Mouse (Mus musculus): Measurements from ENCODE around the gene Mbd5.

Mbd5 gene

GRCm38 (mm10) chr2:48948841-48949584 is at the start of gene Mbd5:
Gene Mbd5, plus strand, starts transcription at chr2:48949508.
- peak; percentile 99 for DNase-seq (ENCODE audit: low read depth, low spot score)

GRCm38 (mm10) chr2:48908866-48909265 is 40.4 kb upstream of the Mbd5 start:
- DNase-seq (ENCODE audit: low read depth, low spot score) = peak; percentile 51

GRCm38 (mm10) chr2:48914185-48914584 is 35.1 kb upstream of the Mbd5 start:
- no peak for DNase-seq (ENCODE audit: low read depth, low spot score)

GRCm38 (mm10) chr2:48915832-48916231 is 33.5 kb upstream of the Mbd5 start:
- no peak for DNase-seq (ENCODE audit: low read depth, low spot score)

DNA sequence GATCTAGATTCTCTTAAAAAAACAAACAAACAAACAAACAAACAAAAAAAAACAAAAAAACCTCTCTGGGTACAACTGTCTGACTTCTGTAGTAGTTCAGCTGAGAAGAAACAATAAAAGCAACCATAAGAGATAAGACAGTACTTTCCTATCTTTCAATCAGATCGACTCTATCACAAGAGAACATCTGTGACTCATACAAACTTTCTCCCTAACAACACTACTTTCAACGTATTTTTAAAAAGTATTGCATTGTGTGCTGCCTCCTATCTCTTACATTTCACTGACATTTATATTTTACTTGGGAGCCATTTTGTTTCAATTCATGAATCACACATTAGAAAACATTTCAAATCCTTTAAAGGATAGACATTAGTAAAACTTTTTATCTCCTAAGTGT is 14.2 kb upstream of the Mbd5 start:
- no peak for DNase-seq (ENCODE audit: low read depth, low spot score)

DNA sequence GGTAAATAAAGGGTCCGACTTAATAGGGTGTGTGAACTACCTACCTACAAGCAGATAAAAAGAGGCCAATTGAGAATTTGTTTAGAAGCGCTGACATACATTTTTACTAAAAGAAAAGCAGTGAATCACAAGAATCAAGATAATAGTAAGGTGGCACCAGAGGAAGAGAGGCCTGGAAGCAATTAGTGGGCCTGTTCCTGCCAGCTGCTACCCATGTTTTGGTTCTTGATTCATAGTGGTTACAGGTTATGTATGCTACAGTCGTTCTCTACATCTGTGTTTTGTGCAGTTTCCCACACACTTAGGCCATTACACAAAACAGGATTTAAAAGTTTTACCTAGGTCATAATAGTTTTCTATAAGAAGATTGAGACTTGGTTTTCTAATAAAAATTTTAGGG is 1.5 kb upstream of the Mbd5 start:
- DNase-seq (ENCODE audit: low read depth, low spot score) = peak; percentile 40

GRCm38 (mm10) chr2:48949743-48950251 is 489 bp downstream of the Mbd5 start:
- no peak for DNase-seq (ENCODE audit: low read depth, low spot score)

DNA sequence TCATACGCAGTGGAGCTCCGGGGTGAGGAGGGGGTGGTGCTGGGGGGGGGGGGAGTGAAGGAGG is 776 bp downstream of the Mbd5 start, which contains the start of gene Orc4:
Gene Orc4 (minus strand): TSS at position 26 of the 64 bp plus-strand sequence.
- no peak for DNase-seq (ENCODE audit: low read depth, low spot score)

DNA sequence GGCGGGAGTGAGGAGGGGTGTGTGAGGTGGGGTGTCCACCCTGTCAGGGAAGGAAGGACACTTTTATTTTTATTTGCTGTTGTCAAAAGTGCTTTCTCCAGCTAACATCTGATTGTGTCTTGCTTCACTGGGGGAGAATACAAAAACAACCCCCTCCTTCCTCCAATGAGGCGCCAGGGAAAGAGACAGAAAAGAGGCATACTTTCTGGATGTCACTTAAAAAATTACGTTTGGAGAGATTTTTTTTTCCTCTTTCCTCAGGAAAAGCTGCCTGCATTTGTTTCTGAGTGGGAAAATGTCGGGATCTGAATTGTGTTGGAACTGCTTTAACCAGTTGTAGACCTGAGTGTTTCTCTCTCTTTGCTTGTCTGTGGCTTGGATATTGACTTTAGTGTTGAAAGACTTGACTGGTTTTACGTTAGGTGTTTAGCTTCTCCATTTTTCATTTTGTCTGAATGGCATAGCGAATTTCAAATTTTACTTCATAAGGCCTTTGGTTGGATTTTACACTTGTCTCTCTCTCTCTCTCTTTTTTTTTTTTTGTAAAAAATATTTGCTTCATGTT is 1.1 kb downstream of the Mbd5 start:
- DNase-seq (ENCODE audit: low read depth, low spot score) = peak; percentile 56

DNA sequence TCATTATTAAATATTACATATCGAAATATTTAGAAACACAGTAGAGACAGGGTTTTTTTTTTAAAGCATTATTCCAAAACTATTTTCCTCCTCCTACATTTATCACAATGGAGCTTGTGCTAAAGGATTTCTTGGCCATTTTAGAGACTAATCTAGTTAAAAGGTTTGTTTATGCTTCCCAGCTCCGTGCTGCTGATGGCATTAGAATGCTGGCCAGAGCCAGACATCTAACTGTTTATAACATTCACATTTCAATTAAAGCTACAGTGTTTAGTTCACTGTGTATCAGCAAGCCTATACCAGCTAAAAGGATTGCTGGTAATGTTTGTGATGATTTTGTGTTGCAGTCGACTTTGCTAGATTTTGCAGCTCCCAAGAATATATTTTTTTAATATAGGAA is 7.3 kb downstream of the Mbd5 start:
- no peak for DNase-seq (ENCODE audit: low read depth, low spot score)

GRCm38 (mm10) chr2:48978920-48979319 is 29.6 kb downstream of the Mbd5 start:
- DNase-seq (ENCODE audit: low read depth, low spot score) = no peak

DNA sequence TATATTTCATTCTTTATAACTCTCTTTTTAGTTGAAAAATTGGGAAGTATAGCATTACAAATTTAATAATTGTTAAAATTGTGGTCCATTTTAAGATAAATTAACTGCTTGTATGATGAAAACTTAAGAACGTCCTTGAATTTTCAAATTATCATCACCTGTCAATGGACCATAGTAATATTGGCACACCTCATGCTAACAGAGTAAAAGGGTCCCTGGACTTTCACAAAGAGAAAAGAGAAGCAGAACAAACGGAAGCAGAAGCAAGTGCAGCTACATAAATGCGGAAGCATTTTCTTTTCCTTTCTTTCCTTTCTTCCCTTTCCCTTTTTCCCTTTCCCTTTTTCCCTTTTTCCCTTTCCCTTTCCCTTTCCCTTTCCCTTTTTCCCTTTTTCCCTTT is 41.0 kb downstream of the Mbd5 start:
- DNase-seq (ENCODE audit: low read depth, low spot score) = no peak

GRCm38 (mm10) chr2:49040481-49040880 is 91.2 kb downstream of the Mbd5 start:
- DNase-seq (ENCODE audit: low read depth, low spot score) = no peak

- no peak for DNase-seq (ENCODE audit: low read depth, low spot score)
These were observed 100.7 kb downstream of the Mbd5 start for GRCm38 (mm10) chr2:49050030-49050429.

DNA sequence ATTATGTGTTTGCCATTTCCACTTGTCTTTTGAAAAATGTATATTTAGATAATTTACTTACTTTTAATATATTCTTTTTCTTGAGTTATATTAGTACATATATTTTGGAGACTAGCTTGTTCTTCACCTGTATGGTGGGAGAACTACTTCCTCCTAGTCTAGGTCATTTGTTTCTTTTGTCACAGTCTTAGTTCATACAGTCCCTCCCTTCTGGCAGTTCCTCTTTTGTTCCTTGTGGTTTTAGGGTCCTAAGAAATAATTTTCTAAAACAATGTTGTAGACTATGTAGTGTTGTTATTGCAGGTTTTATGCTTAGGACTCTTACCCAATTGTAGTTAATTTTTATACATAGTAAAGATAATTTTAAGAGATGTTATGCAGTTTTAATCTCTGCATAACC is 118.6 kb downstream of the Mbd5 start:
- DNase-seq (ENCODE audit: low read depth, low spot score) = peak; percentile 49

GRCm38 (mm10) chr2:49084966-49085365 is 135.7 kb downstream of the Mbd5 start:
- DNase-seq (ENCODE audit: low read depth, low spot score) = no peak

DNA sequence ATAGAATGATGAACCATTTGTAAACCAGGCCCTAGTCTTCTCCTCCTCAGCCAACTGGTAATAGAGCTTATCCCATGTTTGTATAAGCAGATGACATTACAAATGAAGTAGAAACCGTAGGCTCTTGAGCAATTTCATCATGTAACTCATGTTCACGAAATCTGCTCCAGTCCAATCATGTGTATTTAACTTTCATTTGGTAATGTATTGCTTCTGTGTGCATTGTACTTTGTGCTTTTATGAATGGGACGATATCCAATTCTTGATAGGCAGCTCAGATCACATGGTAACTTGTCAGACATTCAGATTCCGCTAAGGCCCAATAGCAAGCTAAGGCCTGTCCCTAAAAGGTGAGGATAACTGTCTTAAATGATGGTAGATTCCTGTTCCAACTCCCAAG is 141.5 kb downstream of the Mbd5 start:
- no peak for DNase-seq (ENCODE audit: low read depth, low spot score)

DNA sequence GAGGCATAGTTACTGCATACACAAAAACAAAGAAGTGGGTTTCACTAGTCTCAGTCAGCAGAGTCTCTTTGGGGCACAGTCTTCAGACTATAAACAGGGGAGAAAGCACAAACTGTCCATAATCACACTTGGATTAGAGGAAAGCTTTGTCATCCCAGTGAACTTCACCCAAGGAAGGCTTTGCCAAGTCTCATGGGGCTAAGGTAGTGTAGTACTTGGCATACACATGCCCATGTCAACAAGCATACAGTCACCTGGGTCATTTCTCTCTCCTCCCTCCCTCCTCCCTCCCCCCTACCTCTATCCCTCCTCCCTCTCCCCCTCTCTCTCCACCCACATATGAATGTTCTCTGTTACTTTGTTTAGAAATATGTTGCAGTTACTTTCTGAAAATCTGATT is 147.5 kb downstream of the Mbd5 start:
- DNase-seq (ENCODE audit: low read depth, low spot score) = no peak

DNA sequence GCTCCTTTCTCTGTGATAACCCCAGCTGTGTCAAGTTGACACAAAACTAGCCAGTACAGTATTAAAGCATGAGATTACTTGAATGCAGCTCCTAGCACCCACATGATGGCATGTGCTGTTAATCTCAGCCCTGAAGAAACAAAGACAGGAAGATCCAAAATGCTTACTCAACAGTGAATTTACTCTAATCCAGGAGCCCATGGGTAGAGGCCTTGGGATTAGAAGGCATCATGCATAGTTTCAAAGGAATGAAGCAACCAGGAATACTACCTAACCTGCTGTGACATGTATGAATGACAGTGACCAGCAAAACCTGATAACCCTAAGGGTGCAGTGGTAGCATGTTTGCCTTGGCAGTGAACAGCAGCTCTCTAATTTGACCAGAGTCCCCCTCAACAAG is 159.6 kb downstream of the Mbd5 start:
- no peak for DNase-seq (ENCODE audit: low read depth, low spot score)

DNA sequence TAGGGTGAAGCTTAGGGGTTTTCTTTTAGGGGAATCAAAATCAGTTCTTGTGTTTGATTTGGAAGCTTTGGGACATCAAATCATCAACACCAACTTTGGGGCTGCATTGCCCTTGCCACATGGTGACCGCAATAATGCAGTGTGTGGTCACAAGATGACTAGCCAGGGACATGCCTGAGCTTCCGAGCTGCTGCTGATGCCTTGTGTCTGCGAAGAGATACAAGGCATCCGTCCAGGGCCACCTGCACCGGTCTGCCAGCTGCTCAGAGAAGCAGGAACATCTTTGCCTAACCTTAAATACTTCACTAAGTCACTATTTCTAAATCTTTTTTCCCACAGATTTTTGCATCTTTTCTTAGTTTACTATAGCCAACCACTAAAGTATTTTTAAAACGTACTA is 170.6 kb downstream of the Mbd5 start:
- DNase-seq (ENCODE audit: low read depth, low spot score) = no peak

- DNase-seq (ENCODE audit: low read depth, low spot score) = no peak
These were observed 172.3 kb downstream of the Mbd5 start for GRCm38 (mm10) chr2:49121603-49122002.

DNA sequence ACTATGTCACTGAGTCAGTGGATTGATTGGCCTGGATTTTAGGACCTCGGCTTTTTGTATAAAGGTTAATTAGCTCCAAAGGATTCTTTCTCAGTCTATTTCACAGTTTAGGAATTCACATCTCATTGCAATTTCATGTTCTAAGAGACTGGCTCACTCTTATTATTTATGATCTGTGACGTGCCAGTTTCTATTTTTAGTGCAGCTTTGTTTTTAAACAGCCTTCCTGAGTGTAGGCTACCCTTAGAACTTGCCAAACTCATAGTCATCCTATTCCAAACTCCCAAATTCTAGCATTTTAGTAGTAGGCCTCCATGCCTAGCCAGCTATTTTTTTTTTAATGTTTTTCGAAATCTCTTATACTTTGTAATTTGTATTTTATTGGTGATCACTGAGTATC is 192.9 kb downstream of the Mbd5 start:
- DNase-seq (ENCODE audit: low read depth, low spot score) = no peak

GRCm38 (mm10) chr2:49153649-49154048 is 204.3 kb downstream of the Mbd5 start:
- peak; percentile 16 for DNase-seq (ENCODE audit: low read depth, low spot score)

All from A20 (cell line).